Mouse (Mus musculus) cerebellum, adult (tissue): ENCODE measurements at regions not wholly inside any gene's neighbourhood (a gene's known extent, or its start where the extent isn't known, plus 50 kb on each side); places are given as distances from the start of the nearest gene placed in this dataset.
"Not testable (repeated sequence)": the region's sequence is repeated elsewhere in the genome, so short reads cannot be mapped to it uniquely, and the experiment has no call there.

Experiments
- ATAC-seq: cut with Nextera tagmentation; 2 replicates; pipeline ENCODE4 v1.9.2; 2017; ENCODE audit warnings: mild to moderate bottlenecking, moderate library complexity, mixed read lengths; ENCODE audit not compliant: insufficient number of reproducible peaks, low FRiP score, low TSS enrichment

- no peak for ATAC-seq
Observed at GRCm38 (mm10) chr7:96039628-96040027, 131.4 kb upstream of the Tenm4 start.

- no peak for ATAC-seq
Observed at GRCm38 (mm10) chr7:96041806-96042205, 129.2 kb upstream of the Tenm4 start.

- no peak for ATAC-seq
Observed at GRCm38 (mm10) chr7:96051631-96052030, 119.4 kb upstream of the Tenm4 start.

- ATAC-seq: not testable (repeated sequence)
Observed at GRCm38 (mm10) chr7:96061599-96061998, 109.4 kb upstream of the Tenm4 start.

GRCm38 (mm10) chr7:96078511-96078910 is 92.5 kb upstream of the Tenm4 start:
- ATAC-seq: no peak

- ATAC-seq: no peak
Observed at GRCm38 (mm10) chr7:96081676-96082075, 89.4 kb upstream of the Tenm4 start.

- ATAC-seq: no peak
Observed at GRCm38 (mm10) chr7:96095185-96095584, 75.9 kb upstream of the Tenm4 start.

GRCm38 (mm10) chr7:96095752-96096151 is 75.3 kb upstream of the Tenm4 start:
- ATAC-seq: no peak

GRCm38 (mm10) chr7:96098686-96099376 is 72.2 kb upstream of the Tenm4 start:
- no peak for ATAC-seq

- no peak for ATAC-seq
Observed at GRCm38 (mm10) chr7:96102727-96103126, 68.3 kb upstream of the Tenm4 start.

GRCm38 (mm10) chr7:96108768-96109167 is 62.3 kb upstream of the Tenm4 start:
- ATAC-seq: no peak

- ATAC-seq: no peak
Observed at GRCm38 (mm10) chr7:96120142-96120541, 50.9 kb upstream of the Tenm4 start.
